Mouse (Mus musculus): ENCODE results near the gene Strn4. TPM values are rescaled to one million over a fixed set of nuclear protein-coding genes. Genes with fewer than 3 reads are reported as not detected.

Strn4 gene
- polyA plus RNA-seq, 2 experiments = 109 to 197 TPM

- Histone ChIP-seq H3K4me3 (replicated peaks; ENCODE audit: low read length) (no peak overlapping the region), H3K27ac (replicated peaks; ENCODE audit: low read depth, low read length) (no peak overlapping the region)
Measured at GRCm38 (mm10) chr7:16838804-16839426, 23.2 kb downstream of the Strn4 start.

GRCm38 (mm10) chr7:16839427-16840108, 23.9 kb downstream of the Strn4 start:
- DNase-seq (ENCODE audit: low spot score) (no peak), ATAC-seq (ENCODE audit: low FRiP score, low read depth) (no peak)
- H3K9me3 ChIP-seq (ENCODE audit: control insufficient read depth, low read length) = no peaks in the 10 kb centered on the region
- H3K4me2 ChIP-seq (replicated peaks; ENCODE audit: low read depth, low read length, severe bottlenecking) = no peak overlapping the region
- no peak overlapping the region for H3K4me3 ChIP-seq (replicated peaks; ENCODE audit: low read length)
- 95% methylated on average over 12 of the region's 12 CpGs for WGBS
- H3K9ac ChIP-seq (ENCODE audit: low read depth, low read length, severe bottlenecking) = no peak overlapping the region
- H3K27ac ChIP-seq (replicated peaks; ENCODE audit: low read depth, low read length) = no peak overlapping the region
- TF ChIP-seq POLR2A (IDR thresholded peaks at IDR 0.05; ENCODE audit: borderline replicate concordance, extremely low read depth, insufficient read depth, insufficient read length) = no peak
- no peaks in the 10 kb centered on the region for H3K27me3 ChIP-seq (ENCODE audit: control insufficient read depth, insufficient read depth, low read length)
- peaks cover 60% of the 10 kb centered on the region for H3K36me3 ChIP-seq (ENCODE audit: control insufficient read depth, insufficient read depth, low read length)
- peaks cover 6% of the 10 kb centered on the region for H3K4me1 ChIP-seq (ENCODE audit: control insufficient read depth, insufficient read depth, low read length)

More at GRCm38 (mm10) chr7:16838804-16839426, 23.2 kb downstream of the Strn4 start:
- WGBS = 83% methylated on average over 6 of the region's 6 CpGs
- H3K27me3 ChIP-seq (ENCODE audit: control insufficient read depth, insufficient read depth, low read length) = no peaks in the 10 kb centered on the region
- no peak for DNase-seq (ENCODE audit: low spot score)
- no peaks in the 10 kb centered on the region for H3K4me1 ChIP-seq (ENCODE audit: control insufficient read depth, insufficient read depth, low read length)
- H3K9ac ChIP-seq (ENCODE audit: low read depth, low read length, severe bottlenecking) = no peak overlapping the region
- no peak for ATAC-seq (ENCODE audit: low FRiP score, low read depth)
- no peak overlapping the region for H3K4me2 ChIP-seq (replicated peaks; ENCODE audit: low read depth, low read length, severe bottlenecking)
- H3K9me3 ChIP-seq (ENCODE audit: control insufficient read depth, low read length) = no peaks in the 10 kb centered on the region
- peaks cover 67% of the 10 kb centered on the region for H3K36me3 ChIP-seq (ENCODE audit: control insufficient read depth, insufficient read depth, low read length)
- TF ChIP-seq POLR2A (IDR thresholded peaks at IDR 0.05; ENCODE audit: borderline replicate concordance, extremely low read depth, insufficient read depth, insufficient read length) = no peak

- DNase-seq (ENCODE audit: low spot score) = no peak
- no peaks in the 10 kb centered on the region for H3K27me3 ChIP-seq (ENCODE audit: control insufficient read depth, insufficient read depth, low read length)
- no peak overlapping the region for H3K9ac ChIP-seq (ENCODE audit: low read depth, low read length, severe bottlenecking)
- no peak for ATAC-seq (ENCODE audit: low FRiP score, low read depth)
- no peaks in the 10 kb centered on the region for H3K9me3 ChIP-seq (ENCODE audit: control insufficient read depth, low read length)
- H3K36me3 ChIP-seq (ENCODE audit: control insufficient read depth, insufficient read depth, low read length) = peaks cover 55% of the 10 kb centered on the region
- 90% methylated on average over 2 of the region's 2 CpGs for WGBS
- no peak for TF ChIP-seq POLR2A (IDR thresholded peaks at IDR 0.05; ENCODE audit: borderline replicate concordance, extremely low read depth, insufficient read depth, insufficient read length)
- no peak overlapping the region for H3K4me3 ChIP-seq (replicated peaks; ENCODE audit: low read length)
- no peak overlapping the region for H3K4me2 ChIP-seq (replicated peaks; ENCODE audit: low read depth, low read length, severe bottlenecking)
- H3K27ac ChIP-seq (replicated peaks; ENCODE audit: low read depth, low read length) = no peak overlapping the region
- H3K4me1 ChIP-seq (ENCODE audit: control insufficient read depth, insufficient read depth, low read length) = peaks cover 12% of the 10 kb centered on the region
Measured at GRCm38 (mm10) chr7:16840109-16840491, 24.4 kb downstream of the Strn4 start.

- Histone ChIP-seq H3K9me3 (ENCODE audit: control insufficient read depth, low read length) (no peaks in the 10 kb centered on the region), H3K4me3 (replicated peaks; ENCODE audit: low read length) (no peak overlapping the region), H3K27ac (replicated peaks; ENCODE audit: low read depth, low read length) (no peak overlapping the region), H3K4me2 (replicated peaks; ENCODE audit: low read depth, low read length, severe bottlenecking) (no peak overlapping the region), H3K9ac (ENCODE audit: low read depth, low read length, severe bottlenecking) (no peak overlapping the region), H3K36me3 (ENCODE audit: control insufficient read depth, insufficient read depth, low read length) (peaks cover 50% of the 10 kb centered on the region), H3K27me3 (ENCODE audit: control insufficient read depth, insufficient read depth, low read length) (no peaks in the 10 kb centered on the region), H3K4me1 (ENCODE audit: control insufficient read depth, insufficient read depth, low read length) (peaks cover 19% of the 10 kb centered on the region)
- WGBS = 77% methylated on average over 4 of the region's 4 CpGs
- no peak for ATAC-seq (ENCODE audit: low FRiP score, low read depth)
- DNase-seq (ENCODE audit: low spot score) = no peak
- TF ChIP-seq POLR2A (IDR thresholded peaks at IDR 0.05; ENCODE audit: borderline replicate concordance, extremely low read depth, insufficient read depth, insufficient read length) = no peak
Measured at GRCm38 (mm10) chr7:16841078-16841477, 25.4 kb downstream of the Strn4 start.

GRCm38 (mm10) chr7:16841561-16842560, 26.2 kb downstream of the Strn4 start:
- no peaks in the 10 kb centered on the region for H3K27me3 ChIP-seq (ENCODE audit: control insufficient read depth, insufficient read depth, low read length)
- H3K4me1 ChIP-seq (ENCODE audit: control insufficient read depth, insufficient read depth, low read length) = peaks cover 19% of the 10 kb centered on the region
- TF ChIP-seq POLR2A (IDR thresholded peaks at IDR 0.05; ENCODE audit: borderline replicate concordance, extremely low read depth, insufficient read depth, insufficient read length) = no peak
- H3K4me2 ChIP-seq (replicated peaks; ENCODE audit: low read depth, low read length, severe bottlenecking) = peak overlapping the region; percentile 91
- WGBS = 45% methylated on average over 11 of the region's 11 CpGs
- H3K4me3 ChIP-seq (replicated peaks; ENCODE audit: low read length) = peak overlapping the region; percentile 60; the same call in 1 of the 2 replicates
- DNase-seq (ENCODE audit: low spot score) = no peak
- H3K9me3 ChIP-seq (ENCODE audit: control insufficient read depth, low read length) = no peaks in the 10 kb centered on the region
- peaks cover 46% of the 10 kb centered on the region for H3K36me3 ChIP-seq (ENCODE audit: control insufficient read depth, insufficient read depth, low read length)
- no peak for ATAC-seq (ENCODE audit: low FRiP score, low read depth)
- 0 out of 2 replicates have a peak overlapping the region, but pooled peaks have one; percentile 69 for H3K9ac ChIP-seq (ENCODE audit: low read depth, low read length, severe bottlenecking)
- H3K27ac ChIP-seq (replicated peaks; ENCODE audit: low read depth, low read length) = peak overlapping the region; percentile 66
